Mouse (Mus musculus) heart, postnatal 0 days (tissue): ENCODE data around the gene Ccdc187. TPM values are rescaled to one million over a fixed set of nuclear protein-coding genes. Genes with fewer than 3 reads are reported as not detected.
A peak's percentile ranks its signal among the peaks of the same experiment; 100 is the strongest.

Source experiments
- ATAC-seq: fragments of 200-750 bp; cut with Nextera tagmentation; 2 replicates; pipeline ENCODE4 v1.8.0; 2017; ENCODE audit warnings: low read depth, moderate number of reproducible peaks, moderate library complexity; ENCODE audit not compliant: insufficient read depth
- DNase-seq: peaks from one replicate; pipeline ENCODE4 v3.0.0-alpha.2; 2016; ENCODE audit warnings: low spot score
- H3K27ac ChIP-seq: fragments of 300-500 bp; sonication (generic); 2 replicates; pipeline ENCODE4 v1.5.1; 2014; ENCODE audit warnings: low read depth, mild to moderate bottlenecking
- H3K27me3 ChIP-seq: fragments of 300-500 bp; sonication (generic); 2 replicates; pipeline ENCODE4 v1.6.1; 2014; ENCODE audit warnings: low read length, mixed read lengths; ENCODE audit not compliant: control insufficient read depth, insufficient read depth
- H3K36me3 ChIP-seq: fragments of 300-500 bp; sonication (generic); replicated peaks from 2 replicates; pipeline ENCODE4 v1.6.1; 2014; ENCODE audit warnings: low read length, mixed read lengths; ENCODE audit not compliant: control insufficient read depth, insufficient read depth
- H3K4me1 ChIP-seq: fragments of 300-500 bp; sonication (generic); 2 replicates; pipeline ENCODE4 v1.6.1; 2014; ENCODE audit warnings: antibody characterized with exemption; ENCODE audit not compliant: control insufficient read depth, insufficient read depth
- H3K4me2 ChIP-seq: fragments of 300-500 bp; sonication (generic); 2 replicates; pipeline ENCODE4 v1.6.1; 2014; ENCODE audit warnings: low read depth, mild to moderate bottlenecking, low read length, moderate library complexity
- H3K4me3 ChIP-seq: fragments of 300-500 bp; sonication (generic); 2 replicates; pipeline ENCODE4 v1.5.1; 2014; ENCODE audit warnings: low read depth, low read length
- H3K9ac ChIP-seq: fragments of 300-500 bp; sonication (generic); replicated peaks from 2 replicates; pipeline ENCODE4 v1.6.1; 2014; ENCODE audit warnings: low read depth, low read length, mixed read lengths
- H3K9me3 ChIP-seq: fragments of 300-500 bp; sonication (generic); replicated peaks from 2 replicates; pipeline ENCODE4 v1.6.1; 2016; ENCODE audit warnings: low read length; ENCODE audit not compliant: control insufficient read depth
- CTCF ChIP-seq: IDR thresholded peaks from 2 replicates; pipeline ENCODE4 v1.5.1; 2016; ENCODE audit warnings: antibody characterized with exemption, control low read depth, low read depth
- EP300 ChIP-seq: IDR thresholded peaks from 2 replicates; pipeline ENCODE4 v1.6.1; 2016; ENCODE audit warnings: antibody characterized with exemption, low read depth
- WGBS: fragments of 180-500 bp; shearing (Covaris S2); extraction: QIAGEN DNeasy Blood & Tissue Kit; methylation state at CpG from one replicate; pipeline ENCODE4 v1.1.7; 2014; 5-methylcytosine and 5-hydroxymethylcytosine counted together
- polyA plus RNA-seq: library from polyadenylated mRNA; unstranded; fragments of >200 nt; fragmentation: Nextera tagmentation; extraction: Ambion mirVana; gene quantifications from 2 replicates; pipeline ENCODE4 v1.2.1, GENCODE M21; 2015
- total RNA-seq: library from RNA; depleted of rRNA; stranded (reverse); fragments of >200 nt; gene quantifications from 2 replicates; pipeline ENCODE4 v1.2.3, GENCODE M21; 2014; ENCODE audit warnings: low replicate concordance

The Ccdc187 gene
- total and polyA plus RNA-seq, 2 experiments from 2014 or later: 0.04 to 0.61 TPM

DNA sequence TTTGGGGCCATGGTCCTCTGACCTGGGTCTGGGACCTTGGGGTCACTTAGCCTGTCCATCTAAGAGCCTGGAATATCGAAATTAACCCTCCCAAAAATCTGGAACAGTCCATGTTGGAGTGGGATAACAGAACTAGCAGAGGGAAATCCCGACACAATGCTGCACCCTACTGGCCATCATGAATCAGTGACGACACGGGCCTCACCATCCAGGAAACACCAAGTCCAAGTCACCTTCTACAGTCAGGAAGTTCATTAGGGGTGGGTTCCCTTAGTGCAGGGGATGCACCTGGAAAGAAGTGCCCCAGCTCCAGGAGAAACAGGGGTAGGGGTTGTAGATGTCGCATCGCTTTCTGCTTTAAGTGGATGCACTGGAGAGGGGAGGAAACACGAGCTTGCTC, 20.7 kb downstream of the Ccdc187 start:
- Histone ChIP-seq H3K4me3 (no peak overlapping the region), H3K9me3 (no peaks in the 10 kb centered on the region), H3K27me3 (no peaks in the 10 kb centered on the region), H3K9ac (no peak overlapping the region), H3K4me1 (no peaks in the 10 kb centered on the region), H3K27ac (no peak overlapping the region), H3K36me3 (no peaks in the 10 kb centered on the region), H3K4me2 (no peak overlapping the region)
- 22% methylated on average over 7 of the region's 7 CpGs for WGBS
- DNase-seq: peak; percentile 52
- peak; percentile 64; the same call in 1 of the 2 replicates for ATAC-seq
- TF ChIP-seq CTCF: peak; percentile 84
- no peak for TF ChIP-seq EP300

- H3K27ac ChIP-seq: no peak overlapping the region
- no peaks in the 10 kb centered on the region for H3K36me3 ChIP-seq
- no peaks in the 10 kb centered on the region for H3K27me3 ChIP-seq
- no peaks in the 10 kb centered on the region for H3K4me1 ChIP-seq
- no peak overlapping the region for H3K9ac ChIP-seq
- no peak overlapping the region for H3K4me3 ChIP-seq
- 46% methylated on average over 3 of the region's 3 CpGs for WGBS
- no peak for DNase-seq
- TF ChIP-seq EP300 (no peak), CTCF (no peak)
- no peaks in the 10 kb centered on the region for H3K9me3 ChIP-seq
- ATAC-seq: no peak
- H3K4me2 ChIP-seq: no peak overlapping the region
Measured at GRCm38 (mm10) chr2:26268216-26268615, 26.1 kb downstream of the Ccdc187 start.

DNA sequence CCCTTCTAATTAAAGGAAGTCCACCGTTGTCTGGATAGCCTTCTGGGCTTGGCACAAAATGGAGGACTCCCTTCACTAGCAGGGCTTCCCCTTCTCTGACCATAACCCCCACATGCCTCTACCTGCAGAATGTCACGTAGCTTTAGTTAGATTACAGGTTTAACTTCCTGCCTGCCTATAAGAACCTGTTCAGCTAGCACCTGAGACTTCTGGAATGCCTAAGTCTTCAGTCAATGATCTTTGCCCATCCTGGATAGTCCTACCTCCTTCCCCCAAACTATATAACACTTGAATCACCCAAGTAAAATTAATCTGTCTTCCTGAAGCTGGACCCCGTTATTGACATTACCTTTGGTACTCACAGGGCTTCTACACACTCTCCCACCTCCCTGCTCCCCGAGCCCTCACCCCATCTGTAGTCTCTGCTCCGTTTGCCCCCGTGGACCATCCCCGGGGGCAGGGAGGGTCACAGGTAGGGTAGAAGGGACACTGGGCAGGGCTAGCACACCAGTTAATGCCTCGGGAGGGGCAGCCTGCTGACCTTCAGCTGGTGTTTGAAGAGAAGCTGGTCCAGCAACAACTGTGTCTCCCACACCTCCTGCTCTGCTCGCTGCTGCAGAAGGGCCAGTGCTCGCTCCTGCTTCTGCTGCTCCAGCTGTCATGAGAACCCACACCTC, 28.2 kb downstream of the Ccdc187 start:
- no peak overlapping the region for H3K4me3 ChIP-seq
- ATAC-seq (no peak), DNase-seq (no peak)
- no peak overlapping the region for H3K9ac ChIP-seq
- no peak overlapping the region for H3K4me2 ChIP-seq
- no peaks in the 10 kb centered on the region for H3K9me3 ChIP-seq
- H3K27ac ChIP-seq: no peak overlapping the region
- H3K27me3 ChIP-seq: no peaks in the 10 kb centered on the region
- no peaks in the 10 kb centered on the region for H3K4me1 ChIP-seq
- WGBS: 75% methylated on average over 10 of the region's 10 CpGs
- TF ChIP-seq EP300: no peak
- TF ChIP-seq CTCF: no peak
- H3K36me3 ChIP-seq: no peaks in the 10 kb centered on the region

DNA sequence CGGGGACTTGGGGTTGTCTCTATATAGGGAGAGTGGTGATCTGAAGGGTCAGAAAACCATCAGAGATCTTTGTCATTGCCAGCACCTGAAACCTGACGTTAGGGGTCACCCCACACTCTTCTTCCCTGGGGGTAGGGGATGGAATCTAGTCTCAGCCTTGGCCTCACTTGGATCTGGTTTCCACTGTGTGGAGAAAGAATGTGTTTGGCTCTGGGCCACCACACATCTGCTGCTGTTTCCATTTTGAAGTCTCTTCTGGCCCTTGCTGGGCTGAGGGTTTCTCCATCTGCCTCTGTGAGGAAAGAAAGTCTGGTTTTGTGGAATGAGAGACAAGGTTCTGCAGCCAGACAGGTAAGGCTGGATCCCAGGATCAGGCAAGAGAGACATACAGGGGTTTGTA, 29.3 kb downstream of the Ccdc187 start:
- ATAC-seq: no peak
- Histone ChIP-seq H3K4me2 (no peak overlapping the region), H3K9ac (no peak overlapping the region), H3K4me3 (no peak overlapping the region), H3K27ac (no peak overlapping the region), H3K4me1 (no peaks in the 10 kb centered on the region), H3K27me3 (no peaks in the 10 kb centered on the region), H3K9me3 (no peaks in the 10 kb centered on the region), H3K36me3 (no peaks in the 10 kb centered on the region)
- no peak for DNase-seq
- 65% methylated on average over 2 of the region's 2 CpGs for WGBS
- TF ChIP-seq EP300 (no peak), CTCF (no peak)

- no peak for TF ChIP-seq EP300
- TF ChIP-seq CTCF: no peak
- no peaks in the 10 kb centered on the region for H3K4me1 ChIP-seq
- H3K4me3 ChIP-seq: no peak overlapping the region
- DNase-seq (no peak), ATAC-seq (no peak)
- H3K36me3 ChIP-seq: no peaks in the 10 kb centered on the region
- no peaks in the 10 kb centered on the region for H3K27me3 ChIP-seq
- WGBS: 71% methylated on average over 4 of the region's 4 CpGs
- no peak overlapping the region for H3K9ac ChIP-seq
- H3K27ac ChIP-seq: no peak overlapping the region
- H3K4me2 ChIP-seq: no peak overlapping the region
- H3K9me3 ChIP-seq: no peaks in the 10 kb centered on the region
Measured at GRCm38 (mm10) chr2:26264646-26265045, 29.7 kb downstream of the Ccdc187 start.

DNA sequence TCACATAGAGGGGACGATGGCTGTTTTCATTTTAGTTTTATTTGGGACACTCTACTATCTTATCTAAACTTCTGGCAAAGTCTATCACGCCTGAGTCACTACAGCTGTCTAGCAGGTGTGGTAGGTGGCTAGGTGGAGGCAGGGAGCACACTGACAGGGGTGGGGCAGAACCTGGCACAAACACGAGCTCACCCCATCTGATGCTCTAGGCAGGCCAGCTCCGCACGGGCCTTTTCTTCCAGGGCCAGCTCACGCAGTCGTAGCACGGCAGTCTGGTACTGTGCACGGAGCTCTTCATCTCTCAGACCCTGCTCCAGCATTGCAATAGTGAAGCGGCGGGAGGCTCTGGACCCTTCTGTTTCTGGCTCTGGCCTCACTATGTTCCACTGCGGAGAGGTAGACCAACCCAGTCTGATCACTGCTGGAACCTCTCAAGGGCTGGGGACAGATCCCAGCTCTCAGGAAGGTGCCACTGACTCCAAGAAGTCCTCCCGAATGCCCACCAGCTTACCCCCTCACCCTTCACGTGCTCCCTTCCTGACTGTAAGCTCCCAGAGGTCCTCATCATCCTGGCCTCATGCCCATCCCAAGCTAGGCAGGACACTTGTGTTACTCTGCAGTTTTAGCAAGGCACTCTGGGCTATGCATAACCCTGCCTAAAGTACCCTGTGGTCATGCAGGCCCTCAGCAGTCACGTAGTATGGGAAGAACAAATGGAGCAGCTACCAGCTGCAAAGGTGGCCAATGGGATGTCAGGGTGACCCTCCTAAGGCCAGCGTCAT, 36.9 kb downstream of the Ccdc187 start:
- H3K27me3 ChIP-seq: 0 out of 2 replicates have a peak, but pooled peaks cover 3% of the 10 kb centered on the region
- H3K4me1 ChIP-seq: no peaks in the 10 kb centered on the region
- no peak overlapping the region for H3K27ac ChIP-seq
- H3K4me3 ChIP-seq: no peak overlapping the region
- ATAC-seq (no peak), DNase-seq (no peak)
- TF ChIP-seq CTCF (no peak), EP300 (no peak)
- no peak overlapping the region for H3K4me2 ChIP-seq
- no peaks in the 10 kb centered on the region for H3K9me3 ChIP-seq
- H3K36me3 ChIP-seq: no peaks in the 10 kb centered on the region
- no peak overlapping the region for H3K9ac ChIP-seq
- 72% methylated on average over 16 of the region's 16 CpGs for WGBS
